Mouse (Mus musculus) adrenal gland, postnatal 25 days (tissue): ENCODE results near the gene Ldb1. TPM values are rescaled to one million over a fixed set of nuclear protein-coding genes. Genes with fewer than 3 reads are reported as not detected.
"Not testable (repeated sequence)": the region's sequence is repeated elsewhere in the genome, so short reads cannot be mapped to it uniquely, and the experiment has no call there.

Experiments
- DNase-seq: peaks from one replicate; pipeline ENCODE4 v3.0.0; 2021; ENCODE audit warnings: mixed read lengths
- total RNA-seq: library from RNA; stranded (reverse); gene quantifications from 2 replicates; pipeline ENCODE4 v1.2.3, GENCODE M21; 2021

The Ldb1 gene
- total RNA-seq, 1 experiment from 2014 or later, result 94.9 TPM

DNA sequence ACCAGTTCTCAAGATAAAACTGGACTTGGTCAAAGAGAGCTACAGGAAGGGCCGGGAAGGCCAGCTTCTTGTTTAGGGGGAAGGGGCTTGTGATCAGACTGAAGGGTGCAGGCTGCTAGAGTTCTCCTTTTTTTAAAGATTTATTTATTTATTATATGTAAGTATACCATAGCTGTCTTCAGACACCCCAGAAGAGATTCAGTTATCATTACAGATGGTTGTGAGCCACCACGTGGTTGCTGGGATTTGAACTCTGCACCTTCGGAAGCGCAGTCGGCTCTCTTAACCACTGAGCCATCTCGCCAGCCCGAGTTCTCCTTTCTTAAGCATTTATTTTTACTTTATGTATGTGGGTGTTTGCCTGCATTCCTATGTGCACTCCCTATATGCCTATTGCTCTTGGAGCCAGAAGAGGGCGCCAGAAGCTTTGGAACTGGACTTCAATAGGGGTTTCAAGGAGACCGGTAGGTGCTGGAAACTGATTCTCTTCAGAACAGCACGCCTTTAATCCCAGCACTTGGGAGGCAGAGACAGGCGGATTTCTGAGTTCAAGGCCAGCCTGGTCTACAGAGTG lies 16.2 kb downstream of the Ldb1 start:
- DNase-seq, result no peak

DNA sequence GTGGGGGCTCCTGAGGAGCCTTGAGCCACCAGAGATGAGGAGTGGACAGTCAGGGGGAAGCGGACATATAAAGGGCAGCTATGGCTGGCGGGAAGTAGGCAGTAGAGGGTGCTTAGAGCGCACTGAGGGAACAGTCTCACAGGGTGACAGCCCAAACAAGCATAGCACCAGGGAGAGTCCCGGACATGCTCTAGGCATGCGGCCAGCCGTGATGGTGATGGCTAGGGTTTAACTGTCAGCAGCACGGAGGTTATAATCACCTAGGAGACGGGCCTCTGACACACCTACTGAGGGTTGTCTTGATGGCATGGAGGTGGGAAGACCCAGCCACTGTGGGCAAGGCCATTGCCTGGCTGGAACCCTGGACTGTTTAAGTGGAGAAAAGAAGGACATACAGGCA lies 18.4 kb downstream of the Ldb1 start:
- no peak for DNase-seq

DNA sequence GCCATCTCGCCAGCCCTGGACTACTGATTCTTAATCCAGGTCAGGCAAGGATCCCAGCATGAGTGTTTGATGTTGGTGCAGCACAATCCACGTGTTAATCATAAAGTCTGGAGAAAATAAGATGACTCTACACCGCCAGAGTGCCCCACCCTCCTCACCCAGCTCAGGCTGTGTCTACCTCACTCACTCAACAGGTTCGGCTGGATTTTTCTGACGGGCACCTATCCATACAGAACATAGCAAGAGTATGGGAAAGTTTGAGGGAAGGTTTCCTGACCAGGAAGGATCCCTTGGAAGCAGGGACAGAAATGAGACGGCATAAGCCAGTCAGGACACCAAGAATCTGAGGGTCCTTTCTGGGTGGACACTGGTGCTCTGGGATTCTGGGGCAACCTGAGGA lies 20.1 kb downstream of the Ldb1 start:
- DNase-seq, result no peak

DNA sequence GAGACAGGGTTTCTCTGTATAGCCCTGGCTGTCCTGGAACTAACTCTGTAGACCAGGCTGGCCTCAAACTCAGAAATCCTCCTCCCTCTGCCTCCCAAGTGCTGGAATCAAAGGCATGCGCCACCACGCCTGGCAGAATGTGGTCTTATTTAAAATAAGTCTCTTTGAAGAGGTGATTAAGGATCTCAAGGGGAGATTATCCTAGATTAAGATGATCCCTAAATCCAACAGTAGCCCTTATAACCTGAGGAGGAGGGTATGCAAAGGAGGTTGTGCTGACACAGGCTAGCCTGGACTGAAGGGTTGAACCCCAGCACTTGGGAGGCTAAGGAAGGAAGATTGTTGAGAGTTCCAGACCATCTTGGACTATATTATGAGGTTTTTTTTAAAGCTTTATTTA lies 29.0 kb downstream of the Ldb1 start:
- DNase-seq, result no peak

DNA sequence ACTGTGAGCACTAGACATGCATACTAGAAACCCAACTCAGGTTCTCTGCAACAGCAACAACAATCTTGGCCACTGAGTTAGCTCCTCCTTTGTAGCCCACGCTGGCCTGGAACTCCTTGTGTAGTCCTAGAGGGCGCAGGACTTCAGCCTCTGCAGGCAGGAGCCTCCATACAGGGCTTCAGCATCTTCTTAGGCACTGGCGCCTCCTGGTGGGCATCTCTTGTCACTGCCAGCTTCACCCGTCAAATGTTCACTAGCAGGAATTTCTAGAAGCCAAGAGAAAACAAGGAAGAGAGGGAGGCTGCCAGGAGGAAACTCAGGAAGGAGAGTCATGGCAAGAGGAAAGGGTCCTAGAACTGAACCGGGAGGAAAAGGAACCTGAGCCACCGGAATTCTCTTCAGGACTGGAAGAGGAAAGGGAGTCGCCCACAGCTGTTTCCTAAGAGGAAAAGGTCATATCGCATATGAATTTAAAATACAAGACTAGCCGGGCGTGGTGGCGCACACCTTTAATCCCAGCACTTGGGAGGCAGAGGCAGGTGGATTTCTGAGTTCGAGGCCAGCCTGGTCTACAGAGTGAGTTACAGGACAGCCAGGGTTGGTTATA lies 30.3 kb downstream of the Ldb1 start:
- DNase-seq, result peak; percentile 88

DNA sequence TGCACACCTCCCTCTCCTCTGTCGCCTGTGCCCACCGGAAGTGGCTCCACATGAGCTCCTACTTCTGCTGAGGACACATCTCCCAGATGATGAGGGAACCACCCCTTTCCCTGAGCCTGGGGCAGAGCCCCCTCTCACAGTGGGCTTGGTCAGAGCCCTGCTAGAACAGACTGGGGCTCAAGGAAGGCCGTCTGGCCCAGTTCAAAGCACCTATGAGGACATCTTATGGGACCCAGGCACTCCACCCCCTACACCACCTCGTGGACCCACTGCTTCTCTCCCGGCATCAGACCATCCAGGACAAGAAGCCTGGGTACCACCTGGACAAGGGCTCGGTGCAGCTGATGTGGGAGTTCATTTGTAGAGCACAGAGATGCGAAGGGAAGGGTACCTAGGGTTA lies 39.3 kb downstream of the Ldb1 start:
- no peak for DNase-seq

DNA sequence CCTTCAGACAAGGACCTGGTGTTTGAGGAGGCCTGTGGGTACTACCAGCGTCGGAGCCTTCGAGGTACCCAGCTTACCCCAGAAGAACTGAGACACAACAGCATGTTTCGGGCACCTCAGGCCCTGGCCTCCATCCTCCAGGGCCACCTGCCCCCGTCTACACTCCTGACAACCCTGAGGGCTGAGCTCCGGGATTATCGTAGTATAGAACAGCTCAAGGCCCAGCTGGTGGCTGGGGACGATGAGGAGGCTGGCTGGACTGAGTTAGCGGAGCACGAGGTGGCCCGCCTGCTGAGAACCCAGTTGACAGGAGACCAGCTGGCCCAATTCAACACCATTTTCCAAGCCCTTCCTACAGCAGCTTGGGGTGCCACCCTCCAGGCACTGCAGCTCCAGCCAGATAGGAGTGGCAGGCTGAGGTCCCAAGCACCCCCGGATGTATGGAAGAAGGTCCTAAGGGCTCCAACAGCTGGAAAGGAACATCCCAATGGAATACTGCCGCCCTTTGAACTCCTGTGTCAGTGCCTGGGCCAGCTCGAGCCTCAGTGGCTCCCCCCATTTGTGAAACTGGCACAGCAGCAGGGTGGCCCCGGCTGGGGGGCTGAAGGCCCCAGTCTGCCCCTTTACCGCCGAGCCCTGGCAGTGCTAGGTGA lies 40.1 kb downstream of the Ldb1 start:
- no peak for DNase-seq

DNA sequence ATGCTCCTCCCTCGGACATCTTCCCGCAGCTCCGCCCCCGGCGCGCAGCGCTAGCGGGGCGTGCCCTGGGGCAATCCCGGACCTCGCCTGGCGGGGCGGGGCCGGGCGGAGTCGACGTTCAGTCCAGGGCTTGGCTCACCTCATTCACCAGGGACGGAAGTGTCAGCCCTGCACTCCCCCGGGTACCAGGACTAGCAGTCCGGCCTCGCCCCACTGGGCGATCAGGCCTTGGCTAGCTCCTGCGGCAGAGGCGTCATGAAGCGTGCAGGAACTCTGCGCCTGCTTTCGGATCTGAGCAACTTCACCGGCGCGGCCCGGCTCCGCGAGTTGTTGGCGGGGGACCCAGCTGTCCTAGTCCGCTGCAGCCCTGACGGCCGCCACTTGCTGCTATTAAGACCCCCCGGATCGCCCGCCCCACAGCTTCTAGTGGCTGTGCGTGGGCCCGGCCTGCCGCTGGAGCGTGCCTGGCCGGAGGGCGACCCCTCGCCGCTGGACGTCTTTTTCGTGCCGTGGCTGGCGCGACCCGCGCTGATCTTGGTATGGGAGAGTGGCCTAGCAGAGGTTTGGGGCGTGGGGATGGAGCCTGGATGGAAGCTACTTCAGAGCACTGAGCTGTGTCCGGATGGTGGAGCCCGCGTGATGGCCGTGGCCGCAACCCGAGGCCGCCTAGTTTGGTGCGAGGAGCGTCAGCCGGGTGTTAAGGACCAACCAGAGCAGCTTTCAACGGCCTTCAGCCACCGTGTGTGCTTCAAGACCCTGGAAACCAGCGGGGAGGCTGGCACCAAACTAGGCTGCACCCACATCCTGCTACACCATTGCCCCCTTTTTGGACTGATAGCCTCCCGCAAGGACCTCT lies 41.4 kb downstream of the Ldb1 start, which contains the start of gene Hps6:
TSS of gene Hps6 (plus strand) at position 138 of the 856 bp plus-strand sequence.
- peak; percentile 91 for DNase-seq

DNA sequence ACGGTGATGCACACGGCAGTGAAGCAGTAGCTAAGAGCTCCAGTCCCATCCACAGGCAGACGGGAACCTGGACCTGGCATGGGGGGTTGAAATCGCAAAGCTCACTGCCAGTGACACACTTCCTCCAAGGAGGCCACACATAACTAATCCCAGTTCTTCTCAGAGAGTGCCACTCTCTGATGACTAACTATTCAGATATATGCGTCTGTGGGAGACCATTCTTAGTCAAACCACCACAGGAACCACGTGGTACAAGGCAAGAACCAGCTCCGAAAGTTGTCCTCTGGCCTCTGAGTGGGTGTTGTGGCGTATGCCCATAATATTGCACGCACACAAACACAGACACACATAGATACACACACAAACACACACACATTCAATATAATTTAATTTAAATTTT lies 42.7 kb downstream of the Ldb1 start:
- no peak for DNase-seq

DNA sequence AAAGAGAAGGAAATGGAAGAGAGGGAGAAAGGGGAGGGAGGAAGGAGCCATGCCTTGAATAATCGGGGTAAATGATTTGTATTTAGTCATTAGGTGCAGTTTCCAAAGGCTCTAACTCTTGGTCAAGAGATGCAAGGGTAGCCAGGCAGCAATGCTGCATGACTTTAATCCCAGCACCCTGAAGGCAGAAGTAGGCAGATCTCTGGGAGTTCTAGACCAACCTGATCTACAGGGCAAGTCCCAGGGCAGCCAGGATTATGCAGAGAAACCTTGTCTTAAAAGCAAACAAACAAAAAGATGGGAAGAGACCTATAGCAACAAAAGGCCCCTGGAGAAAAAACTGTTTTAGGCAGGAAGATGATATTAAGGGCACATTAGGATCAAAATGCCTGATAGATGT lies 45.6 kb downstream of the Ldb1 start:
- no peak for DNase-seq

DNA sequence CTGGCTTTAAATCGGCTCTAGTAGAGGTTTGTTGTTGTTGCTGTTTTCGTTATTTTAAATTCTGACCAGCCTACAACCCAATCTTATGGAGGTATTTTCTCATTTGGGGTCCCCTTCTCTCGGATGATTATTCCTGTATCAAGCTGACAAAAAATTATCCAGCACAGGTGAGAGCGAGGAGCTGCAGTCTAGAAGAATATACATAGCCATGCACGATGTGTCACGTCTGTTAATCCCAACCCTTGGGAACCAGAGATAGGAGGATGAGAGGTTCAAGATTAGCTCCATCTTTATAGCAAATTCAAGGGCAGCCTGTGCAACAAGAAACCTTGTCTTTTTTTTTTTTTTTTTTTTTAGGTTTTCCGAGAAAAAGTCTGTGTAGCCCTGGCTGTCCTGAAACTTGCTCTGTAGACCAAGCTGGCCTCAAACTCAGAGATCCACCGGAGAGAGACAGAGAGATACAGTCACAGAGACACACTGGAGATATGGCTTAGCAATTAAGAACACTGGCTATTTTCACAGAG lies 46.3 kb downstream of the Ldb1 start:
- DNase-seq, result no peak

DNA sequence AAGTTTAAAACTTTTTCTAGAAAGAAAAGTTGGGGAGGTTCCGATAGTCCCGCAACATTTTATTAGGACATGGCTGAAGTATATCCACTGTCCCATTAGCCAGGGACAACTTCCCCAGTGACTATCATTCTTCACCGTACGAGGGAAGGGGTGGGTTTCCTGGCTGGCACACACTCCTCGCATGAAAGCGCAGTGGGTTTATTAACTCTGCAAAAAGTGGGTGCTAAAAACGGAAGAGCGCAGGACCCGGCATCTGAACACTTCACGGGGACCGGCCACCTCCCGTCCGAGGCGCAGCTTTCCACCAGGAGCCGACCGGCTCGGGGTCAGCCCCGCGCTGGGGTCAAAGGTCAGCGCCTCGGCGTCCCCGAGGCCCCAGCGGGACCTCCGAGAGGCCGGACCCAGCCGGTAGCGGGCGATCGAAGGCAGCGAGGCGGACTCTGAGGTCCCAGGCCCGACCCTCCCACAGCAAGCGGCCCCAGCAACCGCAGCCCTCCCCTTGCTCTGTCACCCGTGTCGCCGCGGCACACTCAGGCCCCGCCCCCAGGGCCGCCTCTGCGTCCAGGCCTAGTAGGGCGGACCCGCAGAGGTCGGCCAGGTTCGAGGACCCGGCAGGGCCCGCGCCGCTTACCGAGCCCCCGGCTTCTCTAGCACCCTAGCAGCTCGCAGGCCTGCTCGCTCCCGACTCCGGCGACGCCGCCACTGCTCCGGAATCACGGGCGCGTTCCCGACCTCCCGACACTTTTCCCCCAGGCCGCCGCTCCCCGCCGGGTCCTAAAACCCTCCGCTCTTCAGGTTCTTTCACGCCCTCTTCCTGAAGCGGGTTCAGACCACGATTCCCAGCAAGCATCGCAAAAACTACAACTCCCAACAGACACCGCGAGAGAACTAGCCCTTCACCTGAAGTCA lies 47.0 kb downstream of the Ldb1 start, which contains the start of gene Armh3:
TSS of gene Armh3 (minus strand) at position 704 of the 909 bp plus-strand sequence.
- peak; percentile 88 for DNase-seq

DNA sequence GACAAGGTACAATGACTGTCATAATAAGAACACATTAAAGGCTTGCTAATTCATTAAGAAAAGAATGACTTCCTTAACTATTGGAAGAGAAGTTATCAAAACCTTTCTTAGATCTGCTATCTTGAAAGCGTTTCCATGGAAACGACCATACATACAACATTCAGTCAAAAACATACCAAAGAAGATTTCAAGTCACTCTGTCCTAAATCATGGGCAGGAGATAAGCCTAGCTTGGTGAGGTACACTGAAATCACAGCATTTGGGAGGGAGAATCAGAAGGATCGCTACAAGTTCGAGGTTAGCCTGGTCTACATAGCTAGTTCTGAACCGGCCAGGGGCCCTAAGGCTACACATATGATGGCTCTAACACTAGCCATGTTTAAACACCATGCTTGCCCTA lies 47.6 kb downstream of the Ldb1 start:
- DNase-seq, result no peak

DNA sequence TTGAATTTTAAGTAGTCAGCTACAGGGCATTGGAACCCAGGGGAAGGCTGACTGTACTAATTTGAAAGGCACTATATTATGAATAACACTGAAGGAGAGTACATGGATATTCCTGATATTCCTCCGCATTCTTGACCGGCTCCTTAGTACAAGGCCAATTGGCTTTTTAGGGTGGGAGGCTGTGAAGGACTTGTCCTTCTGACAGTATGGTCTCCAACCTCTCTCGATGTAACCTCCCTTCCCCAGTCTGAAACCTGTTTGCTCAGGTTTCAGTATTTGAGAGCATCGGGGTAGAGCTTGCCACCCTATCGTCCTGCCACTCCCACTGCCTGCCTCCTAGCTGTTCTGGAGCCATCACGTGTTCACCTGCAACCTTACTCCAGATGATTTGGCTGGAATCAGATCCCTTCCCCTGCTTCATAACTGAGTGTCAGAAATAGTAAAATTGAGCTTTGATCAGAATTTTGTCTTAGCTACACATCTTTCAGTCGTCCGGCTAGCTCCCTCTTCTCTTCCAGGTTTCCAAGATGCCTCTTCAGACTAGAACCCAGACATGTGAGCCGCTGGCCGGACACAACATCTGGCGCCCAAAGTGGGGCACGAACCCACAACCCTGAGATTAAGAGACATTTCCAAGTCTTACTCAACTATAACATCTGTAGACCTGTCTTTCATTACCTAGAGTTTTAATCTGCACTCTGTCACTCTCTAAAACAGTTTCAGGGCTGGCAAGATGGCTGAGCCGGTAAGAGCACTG lies 50.9 kb downstream of the Ldb1 start:
- no peak for DNase-seq

DNA sequence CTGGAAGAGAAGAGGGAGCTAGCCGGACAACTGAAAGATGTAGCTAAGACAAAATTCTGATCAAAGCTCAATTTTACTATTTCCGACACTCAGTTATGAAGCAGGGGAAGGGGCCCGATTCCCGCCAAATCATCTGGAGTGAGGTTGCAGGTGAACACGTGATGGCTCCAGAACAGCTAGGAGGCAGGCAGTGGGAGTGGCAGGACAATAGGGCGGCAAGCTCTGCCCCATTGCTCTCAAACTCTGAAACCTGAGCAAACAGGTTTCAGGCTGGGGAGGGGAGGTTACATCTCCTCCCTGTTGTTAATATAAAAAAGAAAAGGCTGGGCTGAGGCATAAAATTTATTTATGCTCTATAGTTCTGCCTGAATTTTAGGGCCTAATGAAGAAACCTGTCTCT lies 51.6 kb downstream of the Ldb1 start:
- DNase-seq, result not testable (repeated sequence)

DNA sequence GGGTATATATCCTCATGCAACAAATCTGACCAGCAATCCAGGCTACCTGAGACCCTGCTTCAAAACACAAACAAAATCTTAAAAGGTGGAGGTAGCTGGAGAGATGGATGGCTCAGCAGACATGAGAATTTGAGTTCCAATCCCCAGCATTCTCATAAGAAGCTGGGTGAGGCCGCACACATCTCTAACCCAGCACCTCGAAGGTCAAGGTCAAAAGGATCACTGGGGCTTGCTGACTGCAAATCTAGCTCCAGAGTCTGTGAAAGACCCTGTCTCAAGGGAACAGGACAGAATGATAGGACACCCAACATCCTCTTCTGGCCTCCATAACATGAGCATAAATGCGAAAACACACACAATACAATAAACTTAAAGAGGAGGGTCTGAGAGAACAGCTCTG lies 53.8 kb downstream of the Ldb1 start:
- no peak for DNase-seq

DNA sequence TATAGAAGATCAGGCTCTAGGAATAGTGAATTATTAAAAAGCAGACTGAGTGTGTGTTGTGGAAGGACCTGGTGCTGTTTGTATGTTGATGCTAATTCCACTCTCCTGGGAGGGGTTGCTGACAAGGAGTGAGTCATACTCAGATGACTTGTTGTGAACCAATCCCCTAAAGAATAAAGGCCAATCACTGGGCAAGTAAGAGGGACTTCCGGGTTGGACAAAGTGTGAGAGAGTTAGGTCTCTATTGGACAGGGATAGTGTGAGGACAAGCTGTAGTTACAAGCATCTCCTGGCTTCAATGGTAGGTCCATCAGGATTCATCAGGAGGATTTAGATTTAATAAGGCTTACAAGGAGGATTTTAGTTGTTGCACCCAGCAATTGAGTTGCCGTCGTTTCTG lies 56.8 kb downstream of the Ldb1 start:
- DNase-seq, result no peak

DNA sequence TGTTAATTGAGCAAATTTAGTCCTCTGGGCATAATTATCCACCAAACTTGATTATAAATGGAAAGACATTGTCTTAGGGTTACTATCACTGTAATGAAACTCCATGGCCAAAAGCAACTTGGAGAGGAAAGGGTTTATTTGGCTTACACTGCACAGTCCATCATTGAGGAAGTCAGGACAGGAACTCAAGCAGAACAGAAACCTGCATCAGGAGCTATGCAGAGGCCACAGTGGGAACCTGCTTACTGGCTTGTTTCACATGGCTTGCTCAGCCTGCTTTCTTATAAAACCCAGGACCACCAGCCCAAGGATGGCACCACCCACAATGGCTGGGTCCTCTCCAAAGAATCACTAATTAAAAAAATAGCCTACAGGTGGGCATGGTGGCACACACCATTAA lies 60.6 kb downstream of the Ldb1 start:
- DNase-seq, result no peak
